Mouse (Mus musculus): ENCODE measurements around the gene Rpl38. TPM values are rescaled to one million over a fixed set of nuclear protein-coding genes. Genes with fewer than 3 reads are reported as not detected.

Rpl38 gene
- polyA plus RNA-seq, 2 experiments: 926 to 1,654 TPM

DNA sequence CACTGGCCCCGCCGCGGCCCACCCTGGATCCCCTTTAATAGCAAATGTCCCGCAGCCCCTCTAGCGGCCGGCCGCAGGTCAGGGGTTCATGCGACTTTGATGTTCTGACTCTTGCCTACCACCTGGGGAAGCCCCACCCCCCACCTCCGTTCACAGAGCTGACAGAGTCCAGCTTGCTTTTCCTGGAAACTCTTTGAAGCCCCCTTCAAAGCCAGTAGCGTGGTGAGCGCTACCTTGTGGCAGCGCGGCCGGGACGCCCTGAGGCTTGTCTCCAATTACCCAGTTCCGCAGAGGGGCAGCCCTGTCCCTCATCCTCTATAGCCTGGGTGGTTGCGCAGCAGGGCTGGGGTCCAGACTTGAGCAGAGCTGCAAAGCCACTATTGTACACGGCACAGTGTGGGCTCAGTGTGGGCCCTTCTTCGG is 28.6 kb upstream of the Rpl38 start:
- DNase-seq (ENCODE audit: low read depth in 3 of 3, low spot score in 3 of 3) (no peak), ATAC-seq (ENCODE audit: insufficient read depth) (no peak)
- no peaks in the 10 kb centered on the region for H3K9me3 ChIP-seq (ENCODE audit: control insufficient read depth, low read length)
- H3K36me3 ChIP-seq (replicated peaks; ENCODE audit: control insufficient read depth, insufficient read depth, low read depth): no peaks in the 10 kb centered on the region
- no peak overlapping the region for H3K4me3 ChIP-seq (ENCODE audit: insufficient read depth in 1 of 2, low read depth in 2 of 2, low read length in 2 of 2)
- 23% methylated on average over 19 of the region's 19 CpGs for WGBS (ENCODE audit: insufficient replicate concordance)
- TF ChIP-seq CTCF (IDR thresholded peaks at IDR 0.05; ENCODE audit: low read depth): no peak
- no peak for TF ChIP-seq EP300 (IDR thresholded peaks at IDR 0.05; ENCODE audit: low read depth)
- no peak overlapping the region for H3K9ac ChIP-seq (replicated peaks)
- H3K4me1 ChIP-seq (replicated peaks; ENCODE audit: control insufficient read depth in 2 of 2, insufficient read depth in 2 of 2, low read length in 1 of 2): no peaks in the 10 kb centered on the region
- peaks cover 7% of the 10 kb centered on the region for H3K27me3 ChIP-seq (ENCODE audit: control insufficient read depth, insufficient read depth, low read length)
- H3K4me2 ChIP-seq (ENCODE audit: low read depth): no peak overlapping the region
- H3K27ac ChIP-seq: no peak overlapping the region

DNA sequence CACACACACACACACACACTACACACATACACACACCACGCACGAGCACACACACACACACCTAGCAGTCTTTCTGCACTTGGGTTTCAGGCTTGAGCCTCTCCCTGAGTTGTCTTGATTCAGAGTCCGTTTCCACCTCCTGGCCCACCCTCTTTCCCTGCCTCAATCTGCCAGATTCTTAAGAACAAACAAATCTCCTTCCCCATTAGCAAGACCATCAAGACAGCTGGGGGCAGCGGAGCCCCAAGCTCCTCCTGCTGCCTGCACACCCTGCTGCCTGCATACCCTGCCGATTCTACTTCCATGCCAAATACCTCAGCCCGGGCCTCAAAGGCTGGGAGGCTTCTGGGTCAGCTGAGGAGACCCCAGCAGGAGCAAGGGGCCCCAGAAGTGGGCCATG is 27.7 kb upstream of the Rpl38 start:
- H3K27me3 ChIP-seq (ENCODE audit: control insufficient read depth, insufficient read depth, low read length): peaks cover 7% of the 10 kb centered on the region
- 55% methylated on average over 6 of the region's 6 CpGs for WGBS (ENCODE audit: insufficient replicate concordance)
- no peak overlapping the region for H3K4me2 ChIP-seq (ENCODE audit: low read depth)
- no peak overlapping the region for H3K9ac ChIP-seq (replicated peaks)
- TF ChIP-seq CTCF (IDR thresholded peaks at IDR 0.05; ENCODE audit: low read depth) (no peak), EP300 (IDR thresholded peaks at IDR 0.05; ENCODE audit: low read depth) (no peak)
- H3K4me3 ChIP-seq (ENCODE audit: insufficient read depth in 1 of 2, low read depth in 2 of 2, low read length in 2 of 2): no peak overlapping the region
- H3K9me3 ChIP-seq (ENCODE audit: control insufficient read depth, low read length): no peaks in the 10 kb centered on the region
- ATAC-seq (ENCODE audit: insufficient read depth) (no peak), DNase-seq (ENCODE audit: low read depth in 3 of 3, low spot score in 3 of 3) (no peak)
- no peaks in the 10 kb centered on the region for H3K4me1 ChIP-seq (replicated peaks; ENCODE audit: control insufficient read depth in 2 of 2, insufficient read depth in 2 of 2, low read length in 1 of 2)
- no peak overlapping the region for H3K27ac ChIP-seq
- H3K36me3 ChIP-seq (replicated peaks; ENCODE audit: control insufficient read depth, insufficient read depth, low read depth): no peaks in the 10 kb centered on the region

DNA sequence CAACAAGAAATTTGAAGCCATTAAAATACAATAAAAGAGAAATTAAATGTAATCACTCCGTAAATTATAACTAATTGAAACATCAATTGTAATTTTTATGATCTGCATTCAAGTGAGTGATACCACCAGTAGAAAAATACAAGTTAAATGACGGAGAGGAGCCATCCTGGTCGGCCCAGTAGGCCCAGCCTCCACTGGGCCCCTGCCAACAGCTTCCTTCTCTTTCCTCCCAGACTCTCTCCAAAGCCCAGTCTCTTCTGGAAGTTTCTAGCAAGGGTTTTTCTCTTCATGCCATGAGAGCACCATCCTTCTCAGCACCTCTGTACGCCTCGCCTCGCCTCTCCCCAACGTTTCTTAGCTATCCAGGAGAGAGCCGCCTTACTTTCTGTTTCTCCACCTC is 27.2 kb upstream of the Rpl38 start:
- TF ChIP-seq CTCF (IDR thresholded peaks at IDR 0.05; ENCODE audit: low read depth) (no peak), EP300 (IDR thresholded peaks at IDR 0.05; ENCODE audit: low read depth) (no peak)
- Histone ChIP-seq H3K27me3 (ENCODE audit: control insufficient read depth, insufficient read depth, low read length) (peaks cover 7% of the 10 kb centered on the region), H3K9ac (replicated peaks) (no peak overlapping the region), H3K36me3 (replicated peaks; ENCODE audit: control insufficient read depth, insufficient read depth, low read depth) (no peaks in the 10 kb centered on the region), H3K4me1 (replicated peaks; ENCODE audit: control insufficient read depth in 2 of 2, insufficient read depth in 2 of 2, low read length in 1 of 2) (no peaks in the 10 kb centered on the region), H3K4me2 (ENCODE audit: low read depth) (no peak overlapping the region), H3K4me3 (ENCODE audit: insufficient read depth in 1 of 2, low read depth in 2 of 2, low read length in 2 of 2) (no peak overlapping the region), H3K27ac (no peak overlapping the region), H3K9me3 (ENCODE audit: control insufficient read depth, low read length) (no peaks in the 10 kb centered on the region)
- 68% methylated on average over 8 of the region's 8 CpGs for WGBS (ENCODE audit: insufficient replicate concordance)
- no peak for ATAC-seq (ENCODE audit: insufficient read depth)
- no peak for DNase-seq (ENCODE audit: low read depth in 3 of 3, low spot score in 3 of 3)

DNA sequence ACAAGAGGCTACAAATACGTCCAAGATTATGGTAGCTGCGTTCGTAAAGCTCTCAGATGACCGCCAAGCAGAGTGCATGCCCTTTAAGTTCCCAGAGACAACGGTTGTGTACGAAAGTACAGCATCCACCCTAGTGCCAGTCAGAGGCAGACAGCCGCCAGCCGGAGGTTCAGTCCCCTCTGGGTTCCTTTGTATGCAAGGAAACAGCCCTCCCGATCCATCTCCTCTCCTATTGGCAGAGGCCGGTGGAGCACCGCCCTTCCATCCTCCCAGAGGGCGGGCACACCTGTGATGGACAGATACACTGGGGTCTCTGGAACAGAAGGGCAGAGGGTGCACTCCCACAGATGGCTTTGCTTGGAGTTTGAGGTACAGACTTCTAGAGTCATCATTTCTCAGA is 26.1 kb upstream of the Rpl38 start:
- no peak overlapping the region for H3K4me2 ChIP-seq (ENCODE audit: low read depth)
- DNase-seq (ENCODE audit: low read depth in 3 of 3, low spot score in 3 of 3) (no peak), ATAC-seq (ENCODE audit: insufficient read depth) (no peak)
- no peaks in the 10 kb centered on the region for H3K4me1 ChIP-seq (replicated peaks; ENCODE audit: control insufficient read depth in 2 of 2, insufficient read depth in 2 of 2, low read length in 1 of 2)
- H3K4me3 ChIP-seq (ENCODE audit: insufficient read depth in 1 of 2, low read depth in 2 of 2, low read length in 2 of 2): no peak overlapping the region
- TF ChIP-seq EP300 (IDR thresholded peaks at IDR 0.05; ENCODE audit: low read depth) (no peak), CTCF (IDR thresholded peaks at IDR 0.05; ENCODE audit: low read depth) (no peak)
- H3K27ac ChIP-seq: no peak overlapping the region
- H3K36me3 ChIP-seq (replicated peaks; ENCODE audit: control insufficient read depth, insufficient read depth, low read depth): no peaks in the 10 kb centered on the region
- peaks cover 7% of the 10 kb centered on the region for H3K27me3 ChIP-seq (ENCODE audit: control insufficient read depth, insufficient read depth, low read length)
- 65% methylated on average over 12 of the region's 12 CpGs for WGBS (ENCODE audit: insufficient replicate concordance)
- H3K9ac ChIP-seq (replicated peaks): no peak overlapping the region
- H3K9me3 ChIP-seq (ENCODE audit: control insufficient read depth, low read length): no peaks in the 10 kb centered on the region

DNA sequence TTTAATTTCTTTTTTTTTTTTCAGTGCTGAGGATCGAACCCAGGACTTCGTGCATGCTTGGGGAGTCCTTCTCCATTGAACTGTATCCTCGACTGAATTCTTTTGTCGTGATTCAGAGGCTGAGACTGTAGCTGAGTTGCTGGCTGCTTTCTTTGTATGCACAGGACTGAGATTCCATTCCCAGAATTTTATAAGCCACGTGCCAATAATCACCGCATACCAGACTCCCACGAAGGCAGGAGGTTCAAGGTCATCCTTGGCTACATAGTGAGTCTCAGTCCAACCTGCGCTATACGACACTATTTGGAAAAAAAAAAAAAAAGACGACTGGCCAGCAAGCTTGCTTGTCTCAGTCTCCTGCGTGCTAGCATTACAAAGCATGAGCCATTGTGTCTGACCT is 25.4 kb upstream of the Rpl38 start:
- Histone ChIP-seq H3K9ac (replicated peaks) (no peak overlapping the region), H3K4me3 (ENCODE audit: insufficient read depth in 1 of 2, low read depth in 2 of 2, low read length in 2 of 2) (no peak overlapping the region), H3K27ac (no peak overlapping the region), H3K27me3 (ENCODE audit: control insufficient read depth, insufficient read depth, low read length) (peaks cover 7% of the 10 kb centered on the region), H3K4me1 (replicated peaks; ENCODE audit: control insufficient read depth in 2 of 2, insufficient read depth in 2 of 2, low read length in 1 of 2) (no peaks in the 10 kb centered on the region), H3K9me3 (ENCODE audit: control insufficient read depth, low read length) (no peaks in the 10 kb centered on the region), H3K36me3 (replicated peaks; ENCODE audit: control insufficient read depth, insufficient read depth, low read depth) (no peaks in the 10 kb centered on the region), H3K4me2 (ENCODE audit: low read depth) (no peak overlapping the region)
- 72% methylated on average over 11 of the region's 11 CpGs for WGBS (ENCODE audit: insufficient replicate concordance)
- no peak for TF ChIP-seq EP300 (IDR thresholded peaks at IDR 0.05; ENCODE audit: low read depth)
- TF ChIP-seq CTCF (IDR thresholded peaks at IDR 0.05; ENCODE audit: low read depth): no peak
- no peak for ATAC-seq (ENCODE audit: insufficient read depth)
- DNase-seq (ENCODE audit: low read depth in 3 of 3, low spot score in 3 of 3): no peak
